Mouse (Mus musculus) ES-E14 (cell line): Measurements from ENCODE around the gene Bloc1s3. TPM values are rescaled to one million over a fixed set of nuclear protein-coding genes. Genes with fewer than 3 reads are reported as not detected.

Experiments used
- DNase-seq: peaks from one replicate; pipeline ENCODE4 v3.0.0-alpha.2; 2013; ENCODE audit warnings: low read depth, low spot score
- H3K27ac ChIP-seq: 2 replicates; pipeline ENCODE4 v1.5.1; 2012; ENCODE audit warnings: low read depth, mild to moderate bottlenecking, low read length, moderate library complexity, mixed read lengths; ENCODE audit not compliant: poor library complexity, insufficient read depth, severe bottlenecking
- H3K36me3 ChIP-seq: 2 replicates; pipeline ENCODE4 v1.6.1; 2012; ENCODE audit warnings: mild to moderate bottlenecking, low read length, moderate library complexity, mixed read lengths; ENCODE audit not compliant: control insufficient read depth, poor library complexity, insufficient read depth, severe bottlenecking
- H3K4me1 ChIP-seq, 2 experiments: fragments of 150-350 bp in 1 of 2; sonication (generic) in 1 of 2; 2 replicates each; pipeline ENCODE4 v1.6.1; 2012; ENCODE audit warnings: low read length in 2 of 2, mild to moderate bottlenecking in 1 of 2, mixed read lengths in 1 of 2; ENCODE audit not compliant: control insufficient read depth in 2 of 2, insufficient read depth in 2 of 2, poor library complexity in 1 of 2
- H3K4me3 ChIP-seq, 2 experiments: fragments of 150-350 bp in 1 of 2; sonication (generic) in 1 of 2; 2 replicates each; pipeline ENCODE4 v1.5.1; 2012; ENCODE audit warnings: low read length in 2 of 2, low read depth in 1 of 2, mild to moderate bottlenecking in 1 of 2, mixed read lengths in 1 of 2; ENCODE audit not compliant: insufficient read depth in 1 of 2, poor library complexity in 1 of 2, severe bottlenecking in 1 of 2
- H3K9ac ChIP-seq: 2 replicates; pipeline ENCODE4 v1.6.1; 2012; ENCODE audit warnings: low read depth, mild to moderate bottlenecking, low read length, mixed read lengths; ENCODE audit not compliant: poor library complexity, insufficient read depth, severe bottlenecking
- H3K9me3 ChIP-seq: fragments of 150-350 bp; sonication (generic); 2 replicates; pipeline ENCODE4 v1.6.1; 2012; ENCODE audit warnings: low read depth, mild to moderate bottlenecking, low read length; ENCODE audit not compliant: control insufficient read depth, insufficient read depth
- CHD2 ChIP-seq: IDR thresholded peaks from 2 replicates; pipeline ENCODE4 v1.6.1; 2014; ENCODE audit warnings: mild to moderate bottlenecking, low read depth, low read length, inconsistent platforms
- HCFC1 ChIP-seq: IDR thresholded peaks from 2 replicates; pipeline ENCODE4 v1.6.1; 2012; ENCODE audit warnings: low read length, inconsistent platforms, borderline replicate concordance; ENCODE audit not compliant: insufficient read depth
- MAFK ChIP-seq: IDR thresholded peaks from 2 replicates; pipeline ENCODE4 v1.6.1; 2014; ENCODE audit warnings: mild to moderate bottlenecking, low read depth, low read length, inconsistent platforms; ENCODE audit not compliant: insufficient read depth
- ZC3H11A ChIP-seq: IDR thresholded peaks from 2 replicates; pipeline ENCODE4 v1.6.1; 2012; ENCODE audit warnings: low read depth, mild to moderate bottlenecking, inconsistent platforms, low read length, borderline replicate concordance
- ZNF384 ChIP-seq: IDR thresholded peaks from 2 replicates; pipeline ENCODE4 v1.6.1; 2012; ENCODE audit warnings: low read depth, low read length, inconsistent platforms
- in situ Hi-C, 2 experiments: fragments of 600-800 bp; cut with MboI; formaldehyde crosslinking; loops; one replicate each; pipeline ENCODE4 v1.15.1; 2025; ENCODE audit warnings: low sequenced_read_pairs in 2 of 2, inconsistent platforms in 1 of 2; ENCODE audit not compliant: unreplicated experiment in 2 of 2
- total RNA-seq: library from RNA; depleted of rRNA; stranded (reverse); fragments of 300-350 nt; gene quantifications from 2 replicates; pipeline ENCODE4 v1.2.3, GENCODE M21; 2012; rRNA removed

Bloc1s3 gene
- total RNA-seq = 3.1 and 3.4 TPM in 2 replicates

DNA sequence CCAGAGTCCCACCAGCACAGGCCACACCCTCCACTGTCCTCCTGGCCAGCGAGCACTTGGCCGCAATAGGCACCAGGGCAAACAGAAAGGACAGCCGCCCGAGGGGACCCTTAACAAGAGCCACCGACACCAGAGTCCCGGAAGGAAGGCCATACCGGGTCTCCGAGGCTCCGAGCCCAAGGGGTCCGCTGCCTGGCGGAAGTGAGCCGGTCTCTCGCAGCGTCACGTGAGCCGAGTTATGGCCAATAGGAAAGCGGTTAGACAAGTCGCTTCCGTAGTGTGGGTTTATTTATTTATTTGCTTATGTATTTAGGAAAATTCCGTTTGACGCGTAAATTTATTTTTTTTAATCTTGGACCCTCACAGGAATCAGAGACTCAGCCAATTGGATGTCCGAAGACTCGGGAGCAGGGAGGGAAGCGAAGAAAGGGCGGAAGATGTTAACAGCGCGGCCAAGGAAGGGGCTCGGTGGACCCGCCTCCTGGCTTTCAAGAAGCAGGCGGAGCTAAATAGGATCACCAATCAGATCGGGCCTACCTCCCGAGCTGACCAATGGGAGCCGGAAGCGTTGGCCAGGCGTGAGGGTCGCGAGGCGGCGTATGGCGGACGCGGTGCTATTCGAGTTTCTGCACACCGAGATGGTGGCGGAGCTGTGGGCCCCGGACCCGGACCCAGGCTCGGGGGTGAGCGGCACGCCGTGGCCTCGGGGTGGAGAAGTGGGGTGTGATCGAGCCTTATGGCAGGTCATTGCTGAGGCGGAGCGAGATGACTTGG lies at the start of gene Bloc1s3, which contains the start of gene Trappc6a:
TSS of gene Bloc1s3 (minus strand) at position 218 of the 774 bp plus-strand sequence.
TSS of gene Trappc6a (plus strand) at position 246 of the 774 bp plus-strand sequence.
- in situ Hi-C loops = no loop called here
- TF ChIP-seq ZNF384 (no peak), ZC3H11A (no peak), MAFK (no peak), HCFC1 (0 out of 2 replicates have a peak, but pooled peaks have one; percentile 39), CHD2 (peak; percentile 65; the same call in 1 of the 2 replicates)
- 0 out of 2 replicates have a peak within 1 kb of the TSS, but pooled peaks have one; percentile 22 for H3K27ac ChIP-seq
- no peaks in the 10 kb centered on the region for H3K9me3 ChIP-seq
- H3K36me3 ChIP-seq = no peaks in the 10 kb centered on the region
- DNase-seq = peak; percentile 91
- H3K4me1 ChIP-seq = peaks cover 0 to 8% of the 10 kb centered on the region in 2 experiments; a peak in 1 of 4 replicates
- H3K4me3 ChIP-seq = peak within 1 kb of the TSS; percentile 87 to 96
- H3K9ac ChIP-seq = peak within 1 kb of the TSS; percentile 86

DNA sequence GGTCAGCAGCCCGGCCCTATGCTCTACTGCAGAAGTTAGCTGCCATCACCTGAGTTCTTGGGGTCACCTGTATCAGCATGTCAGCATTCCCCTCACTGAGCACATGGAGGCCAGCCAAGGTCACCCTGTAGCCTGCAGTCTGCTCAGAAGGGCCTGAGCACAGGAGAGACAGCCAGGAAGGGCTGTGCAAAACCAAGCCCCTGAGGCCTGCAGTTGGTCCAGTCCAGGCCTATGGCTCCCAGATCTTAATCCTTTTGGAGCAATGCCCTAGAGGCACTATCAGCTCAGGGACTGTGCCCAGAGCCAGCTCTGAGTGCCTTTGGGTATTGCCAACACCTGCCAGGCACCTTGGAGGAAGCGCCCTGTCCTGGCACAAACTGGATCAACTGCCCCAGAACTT lies 48.9 kb upstream of the Bloc1s3 start:
- peaks cover 2 to 4% of the 10 kb centered on the region in 2 experiments; a peak in 1 of 4 replicates for H3K4me1 ChIP-seq
- H3K9me3 ChIP-seq = no peaks in the 10 kb centered on the region
- H3K36me3 ChIP-seq = peaks cover 22% of the 10 kb centered on the region; the same call in 1 of the 2 replicates
- in situ Hi-C loops = no loop called here
- no peak overlapping the region for H3K9ac ChIP-seq
- H3K4me3 ChIP-seq = no peak overlapping the region
- TF ChIP-seq CHD2 (no peak), ZNF384 (no peak), MAFK (no peak), HCFC1 (no peak), ZC3H11A (no peak)
- no peak for DNase-seq
- H3K27ac ChIP-seq = no peak overlapping the region

DNA sequence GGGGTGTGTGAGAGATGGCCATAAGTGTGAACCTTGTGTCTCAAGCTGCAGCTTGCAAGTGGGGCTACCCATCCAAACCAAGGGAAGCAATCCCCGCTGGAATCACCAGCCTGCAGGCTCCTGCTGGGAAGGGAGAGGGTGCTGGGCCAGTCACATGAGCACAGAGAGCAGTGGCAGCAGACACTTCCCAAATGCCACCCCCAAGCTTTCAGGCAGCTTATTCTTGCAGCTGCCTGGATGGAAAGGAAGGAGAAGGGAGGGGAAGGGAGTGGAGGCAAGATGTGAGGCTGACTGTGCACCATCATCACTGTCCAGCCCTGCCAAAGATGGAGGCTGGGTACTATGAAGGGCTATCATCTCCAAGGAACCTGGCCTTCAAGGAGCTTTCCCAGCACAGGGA lies 46.0 kb upstream of the Bloc1s3 start:
- no peak overlapping the region for H3K9ac ChIP-seq
- TF ChIP-seq HCFC1 = no peak
- no peak for TF ChIP-seq MAFK
- TF ChIP-seq ZNF384 = no peak
- TF ChIP-seq ZC3H11A = no peak
- DNase-seq = no peak
- H3K36me3 ChIP-seq = peaks cover 24% of the 10 kb centered on the region; the same call in 1 of the 2 replicates
- H3K4me1 ChIP-seq = peaks cover 2% of the 10 kb centered on the region in 2 experiments; a peak in 1 of 4 replicates
- in situ Hi-C loops = no loop called here
- H3K9me3 ChIP-seq = no peaks in the 10 kb centered on the region
- no peak overlapping the region for H3K4me3 ChIP-seq
- H3K27ac ChIP-seq = no peak overlapping the region

DNA sequence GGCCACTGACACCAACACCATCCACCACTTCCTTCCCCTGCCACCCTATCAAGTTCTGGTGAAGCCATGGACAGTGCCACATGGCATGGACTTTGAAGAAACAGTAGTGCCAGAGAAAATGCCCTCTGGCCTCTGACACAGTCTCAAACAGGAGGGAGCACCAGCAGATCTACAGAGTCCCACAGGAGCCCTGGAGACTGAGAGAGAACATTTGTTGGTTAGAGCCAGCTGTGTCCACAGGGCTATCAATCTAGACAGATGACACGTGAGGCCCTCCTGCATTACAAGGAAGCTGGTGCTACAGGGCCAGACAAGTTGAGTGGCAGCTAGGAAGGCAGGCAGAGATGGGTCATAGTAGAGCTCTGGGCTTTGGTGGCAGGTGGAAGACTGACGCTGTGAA lies 44.3 kb upstream of the Bloc1s3 start:
- no peak for TF ChIP-seq ZNF384
- no peak for TF ChIP-seq MAFK
- no peak for TF ChIP-seq CHD2
- no peak for TF ChIP-seq HCFC1
- no peak for TF ChIP-seq ZC3H11A
- H3K36me3 ChIP-seq = peaks cover 15% of the 10 kb centered on the region; the same call in 1 of the 2 replicates
- H3K9ac ChIP-seq = no peak overlapping the region
- H3K9me3 ChIP-seq = no peaks in the 10 kb centered on the region
- DNase-seq = no peak
- in situ Hi-C loops = no loop called here
- no peak overlapping the region for H3K4me3 ChIP-seq
- H3K4me1 ChIP-seq = no peaks in the 10 kb centered on the region
- no peak overlapping the region for H3K27ac ChIP-seq
